Mouse (Mus musculus) myocyte (in vitro differentiated cells): ENCODE results near the gene Rpl4. TPM values are rescaled to one million over a fixed set of nuclear protein-coding genes. Genes with fewer than 3 reads are reported as not detected.

ENCODE experiments used
- H3K27me3 ChIP-seq: one replicate; pipeline ENCODE4 v1.6.1; 2011; ENCODE audit not compliant: control insufficient read depth, insufficient read depth, insufficient read length
- H3K36me3 ChIP-seq: one replicate; pipeline ENCODE4 v1.6.1; 2011; ENCODE audit not compliant: control insufficient read depth, insufficient read depth
- H3K4me2 ChIP-seq: one replicate; pipeline ENCODE4 v1.6.1; 2011; ENCODE audit warnings: low read depth, control low read depth
- H3K4me3 ChIP-seq: one replicate; pipeline ENCODE4 v1.5.1; 2011; ENCODE audit warnings: mild to moderate bottlenecking, control low read depth, moderate library complexity
- H3K79me2 ChIP-seq: one replicate; pipeline ENCODE4 v1.6.1; 2011; ENCODE audit not compliant: control insufficient read depth, insufficient read depth
- H3ac ChIP-seq: one replicate; pipeline ENCODE4 v1.6.1; 2011; ENCODE audit not compliant: control insufficient read depth, insufficient read length
- CEBPB ChIP-seq: IDR thresholded peaks from 2 replicates; pipeline ENCODE4 v1.6.1; 2011; ENCODE audit warnings: mild to moderate bottlenecking, moderate library complexity; ENCODE audit not compliant: poor library complexity, insufficient read depth, severe bottlenecking
- E2F4 ChIP-seq: IDR thresholded peaks from one replicate; pipeline ENCODE4 v1.6.1; 2011; ENCODE audit warnings: mild to moderate bottlenecking, control low read depth, moderate library complexity; ENCODE audit not compliant: insufficient read depth
- MAX ChIP-seq: IDR thresholded peaks from one replicate; pipeline ENCODE4 v1.6.1; 2011; ENCODE audit warnings: low read depth, mild to moderate bottlenecking, control low read depth
- MYOD1 ChIP-seq, 3 experiments: IDR thresholded peaks; one replicate each; pipeline ENCODE4 v1.6.1; 2011; ENCODE audit warnings: control low read depth in 2 of 3, low read depth in 2 of 3, mild to moderate bottlenecking in 2 of 3, moderate library complexity in 1 of 3; ENCODE audit not compliant: insufficient read length in 2 of 3, control insufficient read depth in 1 of 3
- MYOG ChIP-seq, 3 experiments: IDR thresholded peaks; one replicate each; pipeline ENCODE4 v1.6.1; 2011; ENCODE audit warnings: control low read depth in 2 of 3, low read depth in 2 of 3, mild to moderate bottlenecking in 2 of 3; ENCODE audit not compliant: insufficient read length in 2 of 3, control insufficient read depth in 1 of 3, insufficient read depth in 1 of 3
- POLR2A ChIP-seq: IDR thresholded peaks from one replicate; pipeline ENCODE4 v1.6.1; 2011; ENCODE audit warnings: low read depth, mild to moderate bottlenecking, control low read depth, moderate library complexity; ENCODE audit not compliant: insufficient read length
- POLR2AphosphoS2 ChIP-seq: IDR thresholded peaks from one replicate; pipeline ENCODE4 v1.6.1; 2011; ENCODE audit warnings: low read depth, control low read depth; ENCODE audit not compliant: insufficient read length
- REST ChIP-seq: IDR thresholded peaks from one replicate; pipeline ENCODE4 v1.6.1; 2011; ENCODE audit warnings: mild to moderate bottlenecking, control low read depth, moderate library complexity; ENCODE audit not compliant: insufficient read depth, insufficient read length
- SRF ChIP-seq: IDR thresholded peaks from one replicate; pipeline ENCODE4 v1.6.1; 2011; ENCODE audit warnings: low read depth; ENCODE audit not compliant: control insufficient read depth, insufficient read length
- TCF12 ChIP-seq: IDR thresholded peaks from one replicate; pipeline ENCODE4 v1.6.1; 2011; ENCODE audit warnings: mild to moderate bottlenecking, control low read depth; ENCODE audit not compliant: poor library complexity, insufficient read depth, severe bottlenecking
- TCF3 ChIP-seq: IDR thresholded peaks from one replicate; pipeline ENCODE4 v1.6.1; 2011; ENCODE audit warnings: low read depth, control low read depth; ENCODE audit not compliant: insufficient read length
- USF1 ChIP-seq: IDR thresholded peaks from one replicate; pipeline ENCODE4 v1.6.1; 2011; ENCODE audit warnings: low read depth, mild to moderate bottlenecking, control low read depth, moderate library complexity
- polyA plus RNA-seq: library from polyadenylated mRNA; unstranded; fragments of >200 nt; fragmentation: generic; extraction: Trizol; gene quantifications from one replicate; pipeline ENCODE4 v1.2.1, GENCODE M21; 2012; ENCODE audit warnings: missing spikeins

Rpl4 gene
- polyA plus RNA-seq, 1 experiment, result 1,028 TPM

DNA sequence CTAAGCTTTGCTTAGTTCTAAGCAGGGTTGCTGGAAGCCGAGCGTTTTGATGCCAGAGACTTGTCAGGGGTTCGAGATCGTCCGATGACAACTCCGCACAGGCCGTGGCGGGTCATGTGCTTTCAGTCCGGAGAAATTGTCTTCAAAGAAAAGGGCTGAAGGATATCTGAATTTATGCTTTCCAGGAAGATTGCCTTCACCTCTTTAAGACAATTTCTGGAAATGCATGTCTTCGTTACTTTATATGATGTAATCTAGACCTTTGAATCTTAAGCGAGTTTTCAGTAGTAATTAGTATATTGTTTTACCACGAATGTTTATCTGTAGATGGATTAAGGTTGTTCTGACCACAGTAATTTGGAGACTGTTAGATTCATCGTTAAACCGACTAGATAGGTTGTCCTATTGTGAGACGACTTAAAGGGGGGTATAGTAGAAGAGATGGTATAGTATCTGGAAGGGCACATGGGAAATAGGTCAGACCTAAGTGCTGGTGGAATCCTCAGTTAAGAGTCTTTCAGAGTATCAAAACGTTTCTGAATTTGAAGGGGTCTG lies 568 bp downstream of the Rpl4 start:
- TF ChIP-seq MAX, result no peak
- TF ChIP-seq CEBPB, result no peak
- no peak for TF ChIP-seq SRF
- no peak for TF ChIP-seq MYOD1 (IDR thresholded peaks at IDR 0.05; ENCODE audit: control insufficient read depth in 1 of 3, insufficient read length in 2 of 3, low read depth in 2 of 3)
- no peak for TF ChIP-seq TCF3
- TF ChIP-seq REST, result no peak
- no peak for TF ChIP-seq E2F4
- TF ChIP-seq TCF12, result no peak
- no peak for TF ChIP-seq MYOG (IDR thresholded peaks at IDR 0.05; ENCODE audit: control insufficient read depth in 1 of 3, insufficient read depth in 1 of 3, insufficient read length in 2 of 3, low read depth in 2 of 3)
- no peak for TF ChIP-seq POLR2A
- no peak for TF ChIP-seq USF1
- Histone ChIP-seq H3ac (peak overlapping the region; percentile 68), H3K4me3 (peak overlapping the region; percentile 99), H3K4me2 (peak overlapping the region; percentile 92), H3K27me3 (no peaks in the 10 kb centered on the region), H3K79me2 (peaks cover 57% of the 10 kb centered on the region), H3K36me3 (peaks cover 41% of the 10 kb centered on the region)

DNA sequence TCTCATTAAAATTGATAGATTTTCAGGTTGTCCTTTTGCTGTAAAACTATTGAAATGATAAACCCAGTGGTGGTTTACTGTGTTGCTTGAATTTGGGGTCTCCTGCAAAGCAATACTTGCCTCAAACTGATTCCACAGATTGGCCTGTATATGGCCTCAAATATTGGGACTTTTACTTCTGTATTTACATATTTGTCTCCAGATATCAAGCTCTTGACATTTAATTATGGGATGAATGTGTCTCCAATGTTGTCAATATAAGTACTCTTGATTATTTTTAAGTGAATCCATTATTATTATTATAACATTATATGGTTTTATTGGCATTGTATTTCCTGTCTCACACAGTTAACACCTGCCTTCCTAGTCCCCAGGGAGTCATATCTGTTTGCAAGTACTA lies 1.2 kb downstream of the Rpl4 start:
- H3K36me3 ChIP-seq, result peaks cover 45% of the 10 kb centered on the region
- no peak for TF ChIP-seq REST
- peaks cover 57% of the 10 kb centered on the region for H3K79me2 ChIP-seq
- no peaks in the 10 kb centered on the region for H3K27me3 ChIP-seq
- peak overlapping the region; percentile 92 for H3K4me2 ChIP-seq
- peak overlapping the region; percentile 99 for H3K4me3 ChIP-seq
- H3ac ChIP-seq, result no peak overlapping the region

DNA sequence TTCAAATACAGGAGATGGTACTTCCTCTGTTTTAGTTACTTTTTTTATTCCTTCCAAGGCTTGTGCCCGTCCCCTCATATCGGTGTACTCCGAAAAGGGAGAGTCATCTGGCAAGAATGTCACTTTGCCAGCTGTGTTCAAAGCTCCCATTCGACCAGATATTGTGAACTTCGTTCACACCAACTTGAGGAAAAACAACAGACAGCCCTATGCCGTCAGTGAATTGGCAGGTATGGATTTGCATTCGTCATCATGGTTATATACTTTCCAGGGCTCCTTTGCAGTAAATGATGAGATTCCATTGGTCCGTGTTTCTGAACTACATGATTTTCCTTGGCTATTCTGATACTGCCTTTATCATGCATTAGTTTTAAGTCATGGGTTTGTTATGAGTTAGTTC lies 1.6 kb downstream of the Rpl4 start:
- Histone ChIP-seq H3ac (no peak overlapping the region), H3K36me3 (peaks cover 45% of the 10 kb centered on the region), H3K4me2 (peak overlapping the region; percentile 92), H3K4me3 (peak overlapping the region; percentile 99), H3K27me3 (no peaks in the 10 kb centered on the region), H3K79me2 (peaks cover 57% of the 10 kb centered on the region)
- no peak for TF ChIP-seq POLR2A
- TF ChIP-seq POLR2AphosphoS2, result no peak
- TF ChIP-seq REST, result no peak
- TF ChIP-seq CEBPB, result no peak
- no peak for TF ChIP-seq TCF3
- no peak for TF ChIP-seq E2F4
- no peak for TF ChIP-seq MYOD1 (IDR thresholded peaks at IDR 0.05; ENCODE audit: control insufficient read depth in 1 of 3, insufficient read length in 2 of 3, low read depth in 2 of 3)
- no peak for TF ChIP-seq MYOG (IDR thresholded peaks at IDR 0.05; ENCODE audit: control insufficient read depth in 1 of 3, insufficient read depth in 1 of 3, insufficient read length in 2 of 3, low read depth in 2 of 3)
- TF ChIP-seq MAX, result no peak
- TF ChIP-seq USF1, result no peak
- no peak for TF ChIP-seq TCF12
- no peak for TF ChIP-seq SRF

- Histone ChIP-seq H3K4me3 (peak overlapping the region; percentile 99), H3K27me3 (no peaks in the 10 kb centered on the region), H3K4me2 (peak overlapping the region; percentile 92), H3ac (no peak overlapping the region), H3K79me2 (peaks cover 57% of the 10 kb centered on the region), H3K36me3 (peaks cover 49% of the 10 kb centered on the region)
- no peak for TF ChIP-seq TCF3
- TF ChIP-seq MAX, result no peak
- TF ChIP-seq USF1, result no peak
- no peak for TF ChIP-seq POLR2AphosphoS2
- TF ChIP-seq POLR2A, result no peak
- TF ChIP-seq SRF, result no peak
- no peak for TF ChIP-seq REST
- TF ChIP-seq MYOD1 (IDR thresholded peaks at IDR 0.05; ENCODE audit: control insufficient read depth in 1 of 3, insufficient read length in 2 of 3, low read depth in 2 of 3), result no peak
- no peak for TF ChIP-seq E2F4
- TF ChIP-seq TCF12, result no peak
Measured at GRCm38 (mm10) chr9:64175378-64175777, 2.2 kb downstream of the Rpl4 start.

- Histone ChIP-seq H3ac (no peak overlapping the region), H3K4me2 (peak overlapping the region; percentile 63), H3K36me3 (peaks cover 70% of the 10 kb centered on the region), H3K4me3 (peak overlapping the region; percentile 27), H3K79me2 (peaks cover 31% of the 10 kb centered on the region), H3K27me3 (no peaks in the 10 kb centered on the region)
- no peak for TF ChIP-seq REST
- peak; percentile 35 for TF ChIP-seq POLR2AphosphoS2
- no peak for TF ChIP-seq POLR2A
- no peak for TF ChIP-seq E2F4
- no peak for TF ChIP-seq CEBPB
- no peak for TF ChIP-seq MYOG (IDR thresholded peaks at IDR 0.05; ENCODE audit: control insufficient read depth in 1 of 3, insufficient read depth in 1 of 3, insufficient read length in 2 of 3, low read depth in 2 of 3)
Measured at GRCm38 (mm10) chr9:64178610-64178973, 5.4 kb downstream of the Rpl4 start.
